In the genomic region with DNA sequence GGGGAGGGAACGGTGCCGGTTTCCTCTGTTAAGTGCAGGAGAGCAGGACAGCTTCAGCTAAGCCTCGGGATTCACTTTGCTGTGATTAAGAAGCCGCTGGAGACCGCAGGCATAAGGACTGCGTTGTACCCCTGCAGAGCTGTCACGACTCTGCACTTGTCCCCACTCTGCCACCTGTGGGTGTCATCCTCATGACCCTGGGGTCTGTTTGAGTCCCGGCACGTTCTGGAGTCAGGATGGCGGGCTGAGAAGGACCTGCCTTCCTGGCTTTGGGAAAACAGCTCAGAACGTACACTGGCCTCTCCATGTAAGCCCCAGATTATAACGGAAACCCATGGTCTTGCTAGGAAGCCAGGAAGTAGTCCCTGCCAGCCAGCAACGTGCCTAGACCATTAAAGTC, we compare ENCODE assay signal across 26 mouse cellular contexts. TPM values are rescaled to one million over a fixed set of nuclear protein-coding genes. Genes with fewer than 3 reads are reported as not detected.
DNase-seq lines count a peak whose midpoint lies in the region; ATAC-seq and TF ChIP-seq lines count a peak whose summit lies in the region.
"Had no signal": no experiment of that assay in that cellular context is flagged by ENCODE, and none has a peak within 500 bp of the region (broad histone marks: within the 10 kb centered on the region; RNA-seq: fewer than 3 reads in every experiment).

No protein-coding gene starts in this region.

- peaks cover 3% of the 10 kb centered on the region for H3K4me1 ChIP-seq in heart, embryonic 11.5 days (ENCODE audit: control insufficient read depth, insufficient read depth, low read length)
- peaks cover 3% of the 10 kb centered on the region; the same call in 1 of the 2 replicates for H3K4me1 ChIP-seq in heart, adult 2 months (ENCODE audit: control insufficient read depth, insufficient read depth, low read length)
- H3K4me1 ChIP-seq in heart, embryonic 14.5 days (ENCODE audit: control insufficient read depth in 2 of 2, insufficient read depth in 2 of 2, low read length in 2 of 2), result peaks cover 5 to 8% of the 10 kb centered on the region in 2 experiments
- H3K4me1 ChIP-seq in midbrain, embryonic 11.5 days (ENCODE audit: control insufficient read depth, insufficient read depth, low read length), result no peaks in the 10 kb centered on the region
- H3K4me1 ChIP-seq in midbrain, embryonic 15.5 days, result no peaks in the 10 kb centered on the region
- H3K4me1 ChIP-seq in E14TG2a.4 (replicated peaks; ENCODE audit: low read depth, low read length), result peaks cover 11% of the 10 kb centered on the region
- H3K4me1 ChIP-seq: hindbrain, embryonic 15.5 days had no signal

- DNase-seq in heart, adult 2 months, result no peak
- no peak for DNase-seq in heart, adult 18-20 months
- DNase-seq in midbrain, embryonic 11.5 days (ENCODE audit: low spot score, missing footprints), result peak; percentile 80
- DNase-seq: adrenal gland, postnatal 10 days; adrenal gland, postnatal 36 days; cerebellum, adult 18-20 months; cerebellum, adult 9-11 months; cerebellum, postnatal 25 days; forebrain, postnatal 0 days; gastrocnemius, adult 2 months; gastrocnemius, postnatal 14 days; kidney, adult 18-20 months; kidney, adult 9 months had no signal

- H3K36me3 ChIP-seq in heart, embryonic 11.5 days (ENCODE audit: control insufficient read depth, insufficient read depth, low read length), result no peaks in the 10 kb centered on the region
- H3K36me3 ChIP-seq in heart, adult 2 months (ENCODE audit: control insufficient read depth, insufficient read depth, low read length), result peaks cover 6% of the 10 kb centered on the region
- 0 out of 2 replicates have a peak, but pooled peaks cover 3% of the 10 kb centered on the region for H3K36me3 ChIP-seq in heart, embryonic 14.5 days (ENCODE audit: control insufficient read depth, insufficient read depth, low read length)
- no peaks in the 10 kb centered on the region for H3K36me3 ChIP-seq in midbrain, embryonic 11.5 days (ENCODE audit: control insufficient read depth, insufficient read depth, low read length)
- no peaks in the 10 kb centered on the region for H3K36me3 ChIP-seq in midbrain, embryonic 15.5 days (replicated peaks)
- H3K36me3 ChIP-seq in E14TG2a.4 (ENCODE audit: insufficient read depth, low read length), result no peaks in the 10 kb centered on the region
- H3K36me3 ChIP-seq: G1E; hindbrain, embryonic 12.5 days; hindbrain, embryonic 15.5 days; intestine, embryonic 15.5 days had no signal

- H3K9me3 ChIP-seq in heart, embryonic 11.5 days (replicated peaks; ENCODE audit: control insufficient read depth, low read length), result no peaks in the 10 kb centered on the region
- no peaks in the 10 kb centered on the region for H3K9me3 ChIP-seq in heart, embryonic 14.5 days (ENCODE audit: control insufficient read depth, low read length)
- H3K9me3 ChIP-seq in midbrain, embryonic 11.5 days (ENCODE audit: control insufficient read depth, low read length), result no peaks in the 10 kb centered on the region
- H3K9me3 ChIP-seq in midbrain, embryonic 15.5 days, result no peaks in the 10 kb centered on the region
- H3K9me3 ChIP-seq in E14TG2a.4 (ENCODE audit: low read length), result no peaks in the 10 kb centered on the region
- H3K9me3 ChIP-seq: embryonic facial prominence, embryonic 12.5 days; embryonic facial prominence, embryonic 15.5 days; G1E; hindbrain, embryonic 12.5 days; hindbrain, embryonic 15.5 days; intestine, embryonic 15.5 days had no signal

- H3K4me3 ChIP-seq in heart, embryonic 11.5 days (ENCODE audit: low read depth, low read length), result no peak overlapping the region
- H3K4me3 ChIP-seq in heart, adult 2 months, result no peak overlapping the region
- H3K4me3 ChIP-seq in heart, embryonic 14.5 days (ENCODE audit: control insufficient read depth in 1 of 2, insufficient read depth in 1 of 2, low read depth in 1 of 2, low read length in 2 of 2), result no peak overlapping the region
- H3K4me3 ChIP-seq in midbrain, embryonic 11.5 days (ENCODE audit: low read depth, low read length), result no peak overlapping the region
- no peak overlapping the region for H3K4me3 ChIP-seq in midbrain, embryonic 15.5 days
- H3K4me3 ChIP-seq in E14TG2a.4 (replicated peaks; ENCODE audit: low read length), result peak overlapping the region; percentile 39
- H3K4me3 ChIP-seq: embryonic facial prominence, embryonic 12.5 days; embryonic facial prominence, embryonic 15.5 days; gastrocnemius, adult 2 months; hindbrain, embryonic 12.5 days; hindbrain, embryonic 15.5 days; intestine, embryonic 15.5 days had no signal

- TF ChIP-seq EP300 in heart, adult 2 months (IDR thresholded peaks at IDR 0.05; ENCODE audit: insufficient read depth, low read depth, low read length), result no peak

- intact Hi-C loops in heart, adult 2 months (cut with DNase I), result no loop called here

- H3K4me2 ChIP-seq in heart, embryonic 11.5 days, result peak overlapping the region; percentile 20; the same call in 1 of the 2 replicates
- H3K4me2 ChIP-seq in heart, embryonic 14.5 days (ENCODE audit: low read length), result 0 out of 2 replicates have a peak overlapping the region, but pooled peaks have one; percentile 13
- H3K4me2 ChIP-seq in midbrain, embryonic 11.5 days, result no peak overlapping the region
- no peak overlapping the region for H3K4me2 ChIP-seq in midbrain, embryonic 15.5 days
- H3K4me2 ChIP-seq: embryonic facial prominence, embryonic 12.5 days; embryonic facial prominence, embryonic 15.5 days; hindbrain, embryonic 12.5 days; hindbrain, embryonic 15.5 days; intestine, embryonic 15.5 days had no signal

- WGBS in heart, embryonic 11.5 days (ENCODE audit: insufficient replicate concordance), result 36% methylated on average over 13 of the region's 13 CpGs
- 48% methylated on average over 13 of the region's 13 CpGs for WGBS in heart, adult 2 months
- WGBS in heart, embryonic 14.5 days, result 35% methylated on average over 13 of the region's 13 CpGs
- 42% methylated on average over 13 of the region's 13 CpGs for WGBS in midbrain, embryonic 11.5 days
- WGBS in midbrain, embryonic 15.5 days, result 52% methylated on average over 13 of the region's 13 CpGs

- H3K27ac ChIP-seq in heart, embryonic 11.5 days (ENCODE audit: low read depth, low read length), result no peak overlapping the region
- no peak overlapping the region for H3K27ac ChIP-seq in heart, adult 2 months
- no peak overlapping the region for H3K27ac ChIP-seq in heart, embryonic 14.5 days (replicated peaks in 1 of 2; ENCODE audit: control insufficient read depth in 1 of 2, insufficient read depth in 1 of 2, low read depth in 2 of 2, low read length in 2 of 2)
- H3K27ac ChIP-seq in midbrain, embryonic 11.5 days (ENCODE audit: low read depth, low read length), result no peak overlapping the region
- H3K27ac ChIP-seq in midbrain, embryonic 15.5 days, result no peak overlapping the region
- H3K27ac ChIP-seq: embryonic facial prominence, embryonic 12.5 days; embryonic facial prominence, embryonic 15.5 days; gastrocnemius, adult 2 months; hindbrain, embryonic 12.5 days; hindbrain, embryonic 15.5 days; intestine, embryonic 15.5 days had no signal

- no peak for TF ChIP-seq POLR2A in heart, adult 2 months (IDR thresholded peaks at IDR 0.05; ENCODE audit: insufficient read depth, low read depth, low read length)

- no peak overlapping the region for H3K9ac ChIP-seq in heart, embryonic 11.5 days (ENCODE audit: low read depth, low read length)
- no peak overlapping the region for H3K9ac ChIP-seq in heart, adult 2 months (ENCODE audit: low read depth, low read length)
- H3K9ac ChIP-seq in heart, embryonic 14.5 days (ENCODE audit: low read length), result no peak overlapping the region
- no peak overlapping the region for H3K9ac ChIP-seq in midbrain, embryonic 11.5 days (ENCODE audit: low read length)
- H3K9ac ChIP-seq in midbrain, embryonic 15.5 days, result no peak overlapping the region
- H3K9ac ChIP-seq: embryonic facial prominence, embryonic 12.5 days; embryonic facial prominence, embryonic 15.5 days; forebrain, postnatal 0 days; hindbrain, embryonic 12.5 days; hindbrain, embryonic 15.5 days; intestine, embryonic 15.5 days had no signal

- TF ChIP-seq CTCF in heart, adult 2 months (IDR thresholded peaks at IDR 0.05), result no peak
- no peak for TF ChIP-seq CTCF in E14TG2a.4 (conservative IDR thresholded peaks at IDR 0.05; ENCODE audit: low read length)

- no peaks in the 10 kb centered on the region for H3K27me3 ChIP-seq in heart, embryonic 11.5 days (ENCODE audit: control insufficient read depth, insufficient read depth, low read length)
- no peaks in the 10 kb centered on the region for H3K27me3 ChIP-seq in heart, adult 2 months (ENCODE audit: control insufficient read depth, insufficient read depth, low read length)
- no peaks in the 10 kb centered on the region for H3K27me3 ChIP-seq in heart, embryonic 14.5 days (ENCODE audit: control insufficient read depth, insufficient read depth, low read length)
- no peaks in the 10 kb centered on the region for H3K27me3 ChIP-seq in midbrain, embryonic 11.5 days (ENCODE audit: control insufficient read depth, insufficient read depth, low read length)
- no peaks in the 10 kb centered on the region for H3K27me3 ChIP-seq in midbrain, embryonic 15.5 days (replicated peaks)
- H3K27me3 ChIP-seq in E14TG2a.4 (ENCODE audit: insufficient read depth, low read length), result no peaks in the 10 kb centered on the region
- H3K27me3 ChIP-seq: embryonic facial prominence, embryonic 12.5 days; embryonic facial prominence, embryonic 15.5 days; hindbrain, embryonic 12.5 days; hindbrain, embryonic 15.5 days; intestine, embryonic 15.5 days; Patski had no signal

- no peaks in the 10 kb centered on the region for H3K79me2 ChIP-seq in heart, adult 2 months (replicated peaks; ENCODE audit: control insufficient read depth, insufficient read depth, low read length)

- ATAC-seq in heart, embryonic 11.5 days (replicated peaks; ENCODE audit: insufficient number of reproducible peaks, low FRiP score, low TSS enrichment), result no peak
- no peak for ATAC-seq in heart, embryonic 14.5 days (ENCODE audit: insufficient number of reproducible peaks, insufficient read depth, low FRiP score, low read depth)
- ATAC-seq in midbrain, embryonic 11.5 days (ENCODE audit: low FRiP score), result no peak
- ATAC-seq in midbrain, embryonic 15.5 days (replicated peaks), result no peak
- no peak for ATAC-seq in granulocyte monocyte progenitor cell, adult 5-6 weeks (replicated peaks; ENCODE audit: poor library complexity, severe bottlenecking)
- ATAC-seq: forebrain, embryonic 14.5 days; forebrain, postnatal 0 days; intestine, embryonic 15.5 days; Patski had no signal

RNA-seq across cellular contexts. Expression of gene Dync2li1, which starts 19.3 kb away (rescaled TPM):
- polyA plus RNA-seq in heart, embryonic 11.5 days (2014; fragmentation: Nextera tagmentation; extraction: Ambion mirVana), result 11.9 and 12.8 TPM in 2 replicates
- total RNA-seq in heart, adult 2 months (2021), result 1 to 10 TPM; 2.7 to 3.5 TPM
- polyA plus RNA-seq in heart, adult 2 months (2012; rRNA removed), result 2.9 and 3.2 TPM in 2 replicates
- polyA plus RNA-seq in heart, embryonic 14.5 days (2014; fragmentation: Nextera tagmentation; extraction: Ambion mirVana), result 11.6 and 14.9 TPM in 2 replicates
- 1 to 10 TPM; 2.9 to 3.2 TPM for total RNA-seq in heart, adult 18-20 months (2021)
- polyA plus RNA-seq in midbrain, embryonic 11.5 days (2014; fragmentation: Nextera tagmentation; extraction: Ambion mirVana), result 36.9 and 37.1 TPM in 2 replicates
- 33.5 and 35.4 TPM in 2 replicates for polyA plus RNA-seq in midbrain, embryonic 15.5 days (2015; fragmentation: Nextera tagmentation; extraction: Ambion mirVana)
- 4.8 and 6.4 TPM in 2 replicates for total RNA-seq in granulocyte monocyte progenitor cell, adult 5-6 weeks (2014; fragmentation: Nextera tagmentation)
- 2.3 and 4.2 TPM in 2 replicates for total RNA-seq in granulocyte monocyte progenitor cell, adult 5-6 weeks (2017)
- total RNA-seq: G1E had no signal
- polyA plus RNA-seq: G1E had no signal

Comparison
In these comparisons a context has a peak if more than half of its experiments do, and no peak if none do; other contexts are left out.
1. H3K4me2 ChIP-seq: peak in heart, embryonic 11.5 days (single experiment) and heart, embryonic 14.5 days (single experiment); none in midbrain, embryonic 11.5 days (single experiment) and midbrain, embryonic 15.5 days (single experiment).